Mouse (Mus musculus) lung, postnatal 10 days (tissue): Measurements from ENCODE around the gene Asxl2.
"Not testable (repeated sequence)": the region's sequence is repeated elsewhere in the genome, so short reads cannot be mapped to it uniquely, and the experiment has no call there.

Experiments
- DNase-seq: peaks from one replicate; pipeline ENCODE4 v3.0.0; 2021

Gene Asxl2

GRCm38 (mm10) chr12:3426530-3427034, at the start of gene Asxl2:
Gene Asxl2, plus strand, starts transcription at chr12:3426857.
- DNase-seq: peak; percentile 100

- no peak for DNase-seq
Observed at GRCm38 (mm10) chr12:3377190-3377589, 49.5 kb upstream of the Asxl2 start.

DNA sequence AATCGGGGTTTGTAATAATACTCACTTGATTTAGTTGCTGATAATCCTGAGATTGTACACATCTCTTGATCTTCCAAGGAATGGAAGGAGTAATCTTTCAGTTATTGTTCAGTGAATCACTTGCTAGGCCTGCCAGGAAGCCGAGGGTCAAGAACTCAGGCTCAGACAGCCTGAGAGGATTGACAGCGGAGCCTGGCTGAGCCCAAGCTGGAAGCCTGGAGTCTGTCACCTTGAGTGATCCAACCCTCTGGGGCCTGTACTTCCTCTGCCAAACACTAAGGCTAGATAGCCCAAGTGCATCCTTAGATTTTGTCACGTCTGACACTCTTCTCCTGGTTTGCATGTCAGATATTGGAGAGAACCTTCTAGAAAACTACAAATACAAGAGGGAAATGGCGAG, 48.9 kb upstream of the Asxl2 start:
- no peak for DNase-seq

- DNase-seq: no peak
Observed at GRCm38 (mm10) chr12:3384860-3385259, 41.8 kb upstream of the Asxl2 start.

DNA sequence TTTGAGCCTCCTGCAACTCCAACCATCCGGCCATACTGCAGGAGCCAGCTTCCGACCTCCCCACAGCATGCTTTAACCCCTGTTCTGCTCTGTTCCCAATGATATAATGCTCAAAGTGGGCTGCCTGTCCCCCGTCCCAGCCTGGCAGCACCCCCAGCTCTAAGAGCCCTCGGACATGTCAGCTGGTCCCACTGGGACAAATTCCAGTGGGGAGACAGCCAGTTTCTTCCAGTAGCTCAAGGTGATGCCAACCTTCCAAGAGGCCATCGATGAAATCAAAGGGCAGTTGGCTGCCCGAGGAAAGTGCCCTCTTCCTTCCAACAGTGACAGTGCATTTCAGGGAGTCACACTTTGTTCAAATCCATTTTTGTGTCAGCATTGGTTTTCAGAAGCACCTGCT, 41.4 kb upstream of the Asxl2 start:
- DNase-seq: no peak

DNA sequence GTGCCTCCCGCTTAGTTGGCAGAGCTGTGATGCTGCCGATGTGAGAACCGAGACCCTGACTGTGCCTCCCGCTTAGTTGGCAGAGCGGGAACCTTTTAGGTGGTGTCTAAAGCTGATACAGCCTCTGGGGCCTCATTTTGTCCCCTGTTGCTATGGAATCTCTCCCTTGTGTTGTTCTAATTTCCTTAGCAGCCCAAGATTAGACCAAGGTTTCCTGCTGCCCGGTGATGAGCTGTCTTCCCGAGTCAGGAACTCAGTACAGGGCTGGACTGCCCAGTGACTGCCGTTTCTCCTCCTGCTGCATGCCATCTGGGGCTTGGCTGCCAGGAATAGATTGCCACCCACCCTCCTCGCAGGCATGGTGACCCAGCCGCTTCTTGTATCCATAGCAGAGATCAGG, 40.7 kb upstream of the Asxl2 start:
- DNase-seq: no peak

DNA sequence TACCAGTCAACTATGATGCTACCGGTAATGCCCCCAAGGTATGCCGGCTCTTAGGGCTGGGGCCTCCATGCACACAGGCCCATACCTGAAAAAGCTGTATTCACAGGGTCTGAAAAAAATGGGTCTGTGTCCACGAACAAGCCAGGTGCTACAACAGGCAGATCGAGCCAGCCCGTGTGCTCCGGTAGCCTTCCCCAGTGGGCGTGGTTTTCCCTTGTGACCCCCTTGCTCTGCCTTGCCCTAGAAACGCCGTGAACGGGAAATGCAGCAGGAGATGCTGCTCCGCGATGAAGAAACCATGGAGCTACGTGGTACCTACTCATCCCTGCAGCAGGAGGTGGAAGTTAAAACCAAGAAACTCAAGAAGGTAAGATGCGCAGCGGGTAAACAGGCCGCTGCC, 38.8 kb upstream of the Asxl2 start:
- no peak for DNase-seq

GRCm38 (mm10) chr12:3389394-3389793, 37.3 kb upstream of the Asxl2 start:
- DNase-seq: no peak

GRCm38 (mm10) chr12:3390071-3390470, 36.6 kb upstream of the Asxl2 start:
- DNase-seq: no peak

GRCm38 (mm10) chr12:3390577-3391262, 35.9 kb upstream of the Asxl2 start:
- peak; percentile 88 for DNase-seq

- no peak for DNase-seq
Observed at GRCm38 (mm10) chr12:3391276-3391675, 35.4 kb upstream of the Asxl2 start.

DNA sequence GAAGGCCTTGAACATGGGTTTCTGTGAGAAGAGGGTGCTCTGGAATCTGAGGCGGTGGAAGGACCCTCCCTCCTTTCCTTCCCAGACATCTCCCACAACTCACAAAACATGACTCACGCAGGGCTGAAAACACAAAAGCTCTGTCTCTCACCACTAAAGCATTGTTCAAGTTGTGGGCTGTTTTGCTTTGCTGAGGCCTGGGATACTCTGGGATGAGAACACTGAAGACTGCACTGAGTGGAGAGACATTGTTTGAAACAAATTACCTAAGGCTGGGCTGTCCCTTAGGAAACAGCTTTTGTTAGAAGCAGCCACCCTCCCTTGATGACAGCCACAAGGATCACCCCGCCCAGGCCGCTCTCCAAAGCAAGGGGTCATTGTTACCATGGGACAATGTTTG, 33.5 kb upstream of the Asxl2 start:
- no peak for DNase-seq

DNA sequence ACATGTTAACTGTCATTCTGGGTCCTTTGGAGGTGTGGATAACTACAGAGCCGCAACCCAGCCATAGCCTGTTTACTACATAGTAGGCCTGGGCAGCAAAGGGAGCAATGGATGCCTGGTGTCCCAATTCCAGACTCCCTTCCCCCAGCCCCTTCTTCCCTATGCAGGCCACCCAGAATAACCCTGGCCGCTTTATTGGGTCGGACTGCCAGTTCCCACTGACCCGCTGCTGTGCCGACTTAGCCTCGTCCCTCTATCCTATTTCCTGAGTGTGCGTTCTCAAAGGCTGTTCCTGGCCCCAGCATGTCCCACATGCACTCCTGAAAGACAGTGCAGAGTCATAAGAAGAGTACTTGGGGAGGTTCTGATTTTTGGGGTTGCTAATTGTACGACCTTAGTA, 29.7 kb upstream of the Asxl2 start:
- DNase-seq: no peak

DNA sequence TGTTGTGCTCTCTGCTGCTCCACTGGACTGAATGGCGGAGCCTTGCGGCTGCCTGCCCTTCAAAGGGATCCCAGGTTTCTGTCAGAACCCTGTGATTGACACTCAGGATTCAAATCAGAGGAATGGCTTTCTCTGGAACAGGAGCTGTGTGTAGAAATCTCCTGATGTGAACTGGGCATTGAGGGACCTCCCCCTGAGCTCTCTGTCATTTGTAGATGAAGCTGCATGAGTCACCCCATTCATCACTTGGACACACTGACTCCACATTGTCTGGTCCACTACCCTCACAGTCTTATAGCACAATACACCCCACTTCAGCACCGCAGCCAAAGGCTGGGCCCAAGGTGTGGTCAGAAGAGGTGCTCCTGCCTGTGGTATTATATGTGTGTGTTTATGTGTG, 21.0 kb upstream of the Asxl2 start:
- DNase-seq: not testable (repeated sequence)

GRCm38 (mm10) chr12:3406585-3406984, 20.1 kb upstream of the Asxl2 start:
- no peak for DNase-seq

GRCm38 (mm10) chr12:3414956-3415355, 11.7 kb upstream of the Asxl2 start:
- no peak for DNase-seq

- no peak for DNase-seq
Observed at GRCm38 (mm10) chr12:3418761-3419160, 7.9 kb upstream of the Asxl2 start.

- no peak for DNase-seq
Observed at GRCm38 (mm10) chr12:3420519-3420918, 6.1 kb upstream of the Asxl2 start.

- no peak for DNase-seq
Observed at GRCm38 (mm10) chr12:3422786-3423185, 3.9 kb upstream of the Asxl2 start.

DNA sequence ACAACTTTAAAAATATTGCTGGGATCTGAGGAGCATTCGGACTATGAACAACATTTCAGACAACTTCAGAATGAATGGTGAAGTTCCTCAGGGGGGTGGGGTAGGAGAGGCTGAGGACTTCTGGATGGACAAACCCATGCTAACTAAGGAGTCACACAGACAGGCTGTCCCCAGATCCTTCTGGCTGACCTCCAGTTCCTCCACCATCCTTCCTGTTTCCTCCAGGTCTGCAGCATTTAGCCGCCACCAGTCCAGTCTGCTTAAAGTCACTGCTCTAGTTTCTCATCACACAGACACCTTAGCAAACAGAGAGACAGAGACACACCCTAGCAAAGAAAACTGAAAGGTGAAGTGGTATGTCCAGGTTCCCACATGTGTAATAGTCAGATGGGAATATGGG, 2.5 kb upstream of the Asxl2 start:
- peak; percentile 50 for DNase-seq

DNA sequence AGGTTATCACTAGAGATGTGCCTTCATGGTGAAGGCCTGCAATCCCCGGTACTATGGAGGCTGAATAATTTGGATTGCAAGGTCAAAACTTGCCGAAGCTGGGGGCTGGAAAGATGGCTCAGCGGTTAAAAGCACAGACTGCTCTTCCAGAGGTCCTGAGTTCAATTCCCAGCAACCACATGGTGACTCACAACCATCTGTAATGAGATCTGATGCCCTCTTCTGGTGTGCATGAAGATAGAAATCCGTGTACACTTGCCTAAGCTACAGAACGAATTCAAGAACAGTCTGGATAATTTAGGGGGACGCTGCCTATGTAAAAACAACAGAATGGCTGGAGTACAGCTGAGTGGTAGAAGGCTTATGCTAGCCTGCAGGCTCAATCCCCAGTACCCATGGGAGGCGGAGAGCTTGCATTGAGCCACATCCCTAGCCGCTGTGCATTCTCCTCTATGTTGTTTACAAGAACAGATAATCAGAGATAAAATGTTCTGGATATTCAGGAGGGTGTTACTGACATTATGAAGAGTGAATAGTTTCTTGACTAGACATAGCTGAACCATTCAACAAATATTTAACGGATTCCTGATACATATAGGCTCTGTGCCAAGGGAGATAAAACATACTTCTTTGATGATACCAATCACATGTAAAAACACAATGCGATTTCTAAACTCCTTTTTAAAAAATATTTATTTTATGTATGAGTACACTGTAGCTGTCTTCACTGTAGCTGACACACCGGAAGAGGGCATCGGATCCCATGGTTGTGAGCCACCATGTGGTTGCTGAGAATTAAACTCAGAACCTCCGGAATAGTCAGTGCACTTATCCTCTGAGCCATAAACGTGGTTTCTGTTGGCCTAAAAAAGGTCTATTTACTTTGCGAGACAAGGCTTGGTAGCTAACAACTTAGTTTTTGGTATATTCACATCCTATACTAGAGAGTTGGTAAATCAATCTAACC, 999 bp upstream of the Asxl2 start:
- DNase-seq: peak; percentile 58

DNA sequence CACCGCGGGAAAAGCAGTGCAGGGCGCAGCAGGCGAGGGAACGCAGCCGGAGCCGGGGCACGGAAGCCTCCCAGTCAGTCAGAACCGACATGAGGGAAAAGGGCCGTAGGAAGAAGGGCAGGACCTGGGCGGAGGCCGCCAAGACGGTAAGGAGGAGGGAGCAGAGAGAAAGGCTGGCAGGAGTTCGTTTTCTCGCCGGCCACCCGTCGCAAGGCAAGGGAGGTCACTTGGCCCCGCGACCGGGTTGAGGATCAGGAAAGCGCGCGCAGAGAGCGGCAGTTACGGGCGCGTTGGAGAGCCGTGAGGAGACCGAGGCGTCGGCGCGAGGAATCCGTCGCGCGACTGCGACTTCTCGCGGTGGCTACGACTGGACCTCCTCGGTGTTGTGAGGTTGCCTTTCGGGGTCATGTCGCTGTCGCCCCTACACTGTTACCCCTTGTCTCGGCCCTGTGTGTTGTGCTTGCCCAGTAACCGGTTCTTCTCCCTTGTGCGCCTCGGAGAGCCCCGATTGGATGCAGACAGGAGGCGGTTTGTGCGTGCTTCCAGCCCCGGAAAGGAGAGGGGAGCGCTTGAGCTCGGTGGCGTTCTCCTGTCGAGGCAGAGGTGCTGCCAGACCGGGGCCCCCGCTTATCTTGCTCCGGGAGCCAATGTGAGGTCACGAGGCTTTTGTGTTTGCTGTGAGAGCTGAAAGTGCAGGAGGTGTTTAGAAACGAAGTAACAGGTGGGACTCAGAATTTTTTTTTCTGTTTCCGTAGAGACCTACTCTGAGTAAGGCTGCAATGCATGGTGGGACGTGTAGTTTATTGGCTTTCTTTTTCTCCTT, 621 bp downstream of the Asxl2 start:
- DNase-seq: peak; percentile 75
